Comparison of ENCODE assay signal across 8 mouse cellular contexts in the genomic region with DNA sequence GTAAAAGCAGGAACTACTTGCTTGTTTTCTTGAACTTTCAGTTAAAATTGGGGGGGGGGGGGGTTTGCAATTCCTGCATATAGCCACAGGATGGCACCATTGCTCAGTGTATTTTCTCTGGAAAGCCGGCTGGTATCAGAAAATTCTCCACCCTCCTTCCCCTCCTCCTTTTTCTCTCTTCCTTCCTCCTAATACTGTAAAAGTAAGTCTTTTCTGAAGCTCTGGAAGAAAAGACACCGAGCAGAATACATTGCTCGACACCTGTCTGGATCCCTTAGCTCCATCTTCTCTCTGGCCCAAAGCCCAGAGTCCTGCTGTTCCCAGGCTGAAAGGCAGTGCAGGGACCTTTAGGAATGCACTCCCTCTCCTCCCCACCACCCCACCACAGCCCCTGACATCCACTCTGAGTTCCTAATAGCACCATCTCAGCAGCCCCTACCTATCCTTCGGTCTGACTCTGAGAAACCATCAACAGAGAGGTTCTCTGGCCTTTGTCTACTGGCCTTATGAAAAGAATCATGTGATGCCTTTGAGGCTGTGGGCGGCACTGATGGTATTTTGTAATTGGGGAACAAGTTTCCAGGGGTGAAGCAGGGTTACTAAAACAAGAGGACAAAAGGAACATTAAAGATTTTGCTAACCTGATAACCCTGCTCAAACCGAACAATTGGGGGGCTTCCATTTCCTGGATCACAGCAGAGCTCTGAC.
DNase-seq lines count a peak whose midpoint lies in the region; ATAC-seq and TF ChIP-seq lines count a peak whose summit lies in the region.

No protein-coding gene starts in this region.

- H3K36me3 ChIP-seq in forebrain, embryonic 11.5 days (ENCODE audit: control insufficient read depth, insufficient read depth, low read length), result no peaks in the 10 kb centered on the region
- H3K36me3 ChIP-seq in hindbrain, embryonic 16.5 days (ENCODE audit: control insufficient read depth, insufficient read depth, low read length), result no peaks in the 10 kb centered on the region
- H3K36me3 ChIP-seq in macrophage (ENCODE audit: inconsistent target), result no peaks in the 10 kb centered on the region
- no peaks in the 10 kb centered on the region for H3K36me3 ChIP-seq in stomach, embryonic 15.5 days

- peak overlapping the region; percentile 48 for H3K9ac ChIP-seq in forebrain, embryonic 11.5 days (ENCODE audit: low read length)
- H3K9ac ChIP-seq in hindbrain, embryonic 16.5 days (ENCODE audit: low read depth, low read length), result peak overlapping the region; percentile 46
- H3K9ac ChIP-seq in stomach, embryonic 15.5 days, result no peak overlapping the region

- no peaks in the 10 kb centered on the region for H3K9me3 ChIP-seq in forebrain, embryonic 11.5 days (ENCODE audit: control insufficient read depth, low read length)
- no peaks in the 10 kb centered on the region for H3K9me3 ChIP-seq in hindbrain, embryonic 16.5 days (ENCODE audit: control insufficient read depth, low read length)
- no peaks in the 10 kb centered on the region for H3K9me3 ChIP-seq in stomach, embryonic 15.5 days

- no peak overlapping the region for H3K4me2 ChIP-seq in forebrain, embryonic 11.5 days (ENCODE audit: low read depth, low read length, severe bottlenecking)
- peak overlapping the region; percentile 43 for H3K4me2 ChIP-seq in hindbrain, embryonic 16.5 days (ENCODE audit: low read length)
- H3K4me2 ChIP-seq in stomach, embryonic 15.5 days, result peak overlapping the region; percentile 30

- H3K27me3 ChIP-seq in cerebellum, adult 2 months (ENCODE audit: control insufficient read depth, insufficient read depth, low read length), result no peaks in the 10 kb centered on the region; the same call in 1 of the 2 replicates
- H3K27me3 ChIP-seq in forebrain, embryonic 11.5 days (ENCODE audit: control insufficient read depth, insufficient read depth, low read length), result no peaks in the 10 kb centered on the region
- H3K27me3 ChIP-seq in hindbrain, embryonic 16.5 days (replicated peaks; ENCODE audit: control insufficient read depth, insufficient read depth, low read length), result no peaks in the 10 kb centered on the region
- H3K27me3 ChIP-seq in stomach, embryonic 15.5 days (replicated peaks), result no peaks in the 10 kb centered on the region

- intact Hi-C loops in gastrocnemius, postnatal 36 days (cut with DNase I), result loop anchor here (2.0 to 5.0 kb wide), 5 partner anchors 226 to 641 kb away; partner anchors contain the start of genes Xpo1 and Zrsr1

- no peak for TF ChIP-seq POLR2A in cerebellum, adult 2 months (IDR thresholded peaks at IDR 0.05; ENCODE audit: borderline replicate concordance, insufficient read depth, low read length)

- peak in 1 of 2 experiments; percentile 17 for DNase-seq in cerebellum, adult 2 months
- DNase-seq in cerebellum, adult 11-12 months, result no peak
- DNase-seq in R1 (ENCODE audit: low read depth, low spot score), result peak; percentile 44
- peak; percentile 76 for DNase-seq in forebrain, embryonic 11.5 days (ENCODE audit: low spot score)
- no peak for DNase-seq in gastrocnemius, postnatal 36 days

- peak overlapping the region; percentile 38 for H3K4me3 ChIP-seq in cerebellum, adult 2 months (replicated peaks; ENCODE audit: insufficient read depth, low read depth, low read length)
- no peak overlapping the region for H3K4me3 ChIP-seq in forebrain, embryonic 11.5 days (ENCODE audit: low read depth, low read length)
- H3K4me3 ChIP-seq in hindbrain, embryonic 16.5 days (ENCODE audit: low read length), result no peak overlapping the region
- no peak overlapping the region for H3K4me3 ChIP-seq in macrophage (ENCODE audit: inconsistent target)
- no peak overlapping the region for H3K4me3 ChIP-seq in stomach, embryonic 15.5 days (replicated peaks)

- H3K79me2 ChIP-seq in macrophage (ENCODE audit: inconsistent target), result no peaks in the 10 kb centered on the region

- 30% methylated on average over 6 of the region's 6 CpGs for WGBS in cerebellum, adult 2 months
- WGBS in forebrain, embryonic 11.5 days, result 7% methylated on average over 6 of the region's 6 CpGs
- WGBS in hindbrain, embryonic 16.5 days, result 18% methylated on average over 6 of the region's 6 CpGs
- 5% methylated on average over 6 of the region's 6 CpGs for WGBS in macrophage (ENCODE audit: missing documents)
- 21% methylated on average over 6 of the region's 6 CpGs for WGBS in stomach, embryonic 15.5 days

- no peak overlapping the region; the same call in 1 of the 2 replicates for H3K27ac ChIP-seq in cerebellum, adult 2 months (ENCODE audit: insufficient read depth, low read length)
- no peak overlapping the region for H3K27ac ChIP-seq in forebrain, embryonic 11.5 days (ENCODE audit: low read depth, low read length)
- H3K27ac ChIP-seq in hindbrain, embryonic 16.5 days (ENCODE audit: low read depth, low read length), result peak overlapping the region; percentile 16; the same call in 1 of the 2 replicates
- H3K27ac ChIP-seq in macrophage, result peak overlapping the region; percentile 81
- peak overlapping the region; percentile 14; the same call in 1 of the 2 replicates for H3K27ac ChIP-seq in stomach, embryonic 15.5 days

- peak; percentile 43; the same call in 1 of the 2 replicates for TF ChIP-seq CTCF in cerebellum, adult 2 months (IDR thresholded peaks at IDR 0.05; ENCODE audit: borderline replicate concordance, insufficient read depth, low read depth, low read length)

- ATAC-seq in forebrain, embryonic 11.5 days (replicated peaks; ENCODE audit: low FRiP score), result peak; percentile 39; the same call in 1 of the 2 replicates
- ATAC-seq in hindbrain, embryonic 16.5 days, result peak; percentile 76
- ATAC-seq in stomach, embryonic 15.5 days (ENCODE audit: insufficient read depth, low FRiP score, low read depth), result 0 out of 2 replicates have a peak, but pooled peaks have one; percentile 21

- H3K4me1 ChIP-seq in cerebellum, adult 2 months (ENCODE audit: control insufficient read depth, insufficient read depth, low read length), result 0 out of 2 replicates have a peak, but pooled peaks cover 2% of the 10 kb centered on the region
- 0 out of 2 replicates have a peak, but pooled peaks cover 3% of the 10 kb centered on the region for H3K4me1 ChIP-seq in forebrain, embryonic 11.5 days (replicated peaks; ENCODE audit: control insufficient read depth, insufficient read depth, low read length)
- peaks cover 6% of the 10 kb centered on the region for H3K4me1 ChIP-seq in hindbrain, embryonic 16.5 days (ENCODE audit: control insufficient read depth, insufficient read depth, low read depth, low read length)
- peaks cover 33% of the 10 kb centered on the region for H3K4me1 ChIP-seq in stomach, embryonic 15.5 days

Comparison
In these comparisons a context has a peak if more than half of its experiments do, and no peak if none do; other contexts are left out.
1. DNase-seq: peak in R1 (single experiment) and forebrain, embryonic 11.5 days (single experiment); none in cerebellum, adult 11-12 months (single experiment) and gastrocnemius, postnatal 36 days (0 of 2).
2. H3K27ac ChIP-seq: peak in hindbrain, embryonic 16.5 days (single experiment), macrophage (single experiment) and stomach, embryonic 15.5 days (single experiment); none in cerebellum, adult 2 months (single experiment) and forebrain, embryonic 11.5 days (single experiment).
3. ATAC-seq: peak in every context shown above with its lines; median percentile 76 in hindbrain, embryonic 16.5 days; 39 in forebrain, embryonic 11.5 days; 21 in stomach, embryonic 15.5 days.